Mouse (Mus musculus): ENCODE results near the gene Ttc21a.
A peak's percentile ranks its signal among the peaks of the same experiment; 100 is the strongest.

Ttc21a gene

DNA sequence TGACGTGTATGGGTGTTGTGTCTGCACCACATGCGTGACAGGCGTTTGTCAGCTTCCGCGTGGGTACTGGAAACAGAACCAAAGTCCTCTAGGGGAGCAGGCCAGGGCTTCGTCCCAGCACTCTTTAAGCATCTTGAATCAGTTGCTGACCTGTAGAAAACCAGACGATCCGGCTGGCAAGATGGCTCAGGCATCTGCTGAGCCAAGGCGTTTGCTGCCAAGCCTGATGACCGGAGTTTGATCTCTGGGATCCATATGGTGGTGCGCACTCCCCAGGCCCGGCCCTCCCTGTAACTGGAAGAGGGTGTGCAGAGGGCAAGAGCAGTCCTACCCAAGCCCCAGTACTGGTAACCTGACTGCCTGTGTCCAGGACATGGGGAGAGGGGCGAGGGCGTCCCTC lies 4.5 kb downstream of the Ttc21a start:
- DNase-seq = no peak

- no peak for DNase-seq
Observed at GRCm38 (mm10) chr9:119943326-119943725, 5.9 kb downstream of the Ttc21a start.

GRCm38 (mm10) chr9:119945173-119945900 lies 7.9 kb downstream of the Ttc21a start:
- no peak for DNase-seq

GRCm38 (mm10) chr9:119948804-119949203 lies 11.4 kb downstream of the Ttc21a start:
- no peak for DNase-seq

GRCm38 (mm10) chr9:119950434-119950833 lies 13.0 kb downstream of the Ttc21a start:
- no peak for DNase-seq

DNA sequence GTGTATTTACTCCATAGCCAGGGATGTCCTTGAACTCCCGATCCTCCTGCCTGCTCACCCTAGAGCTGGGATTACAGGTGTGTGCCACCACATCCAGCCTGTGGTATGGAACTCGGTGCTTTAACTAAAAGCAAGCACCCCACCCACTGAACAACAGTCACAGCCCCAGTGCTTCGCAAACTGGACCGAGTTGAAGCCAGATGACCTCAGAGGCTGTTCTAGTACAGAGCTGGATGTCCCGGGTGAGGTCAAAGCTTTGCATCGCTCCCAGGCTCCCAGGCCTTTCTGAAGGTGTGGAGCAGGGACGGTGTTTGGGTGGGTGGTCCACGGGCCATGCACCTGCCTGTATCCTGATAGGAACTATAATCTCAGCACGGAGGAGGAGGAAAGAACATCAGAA lies 14.0 kb downstream of the Ttc21a start:
- DNase-seq = no peak

DNA sequence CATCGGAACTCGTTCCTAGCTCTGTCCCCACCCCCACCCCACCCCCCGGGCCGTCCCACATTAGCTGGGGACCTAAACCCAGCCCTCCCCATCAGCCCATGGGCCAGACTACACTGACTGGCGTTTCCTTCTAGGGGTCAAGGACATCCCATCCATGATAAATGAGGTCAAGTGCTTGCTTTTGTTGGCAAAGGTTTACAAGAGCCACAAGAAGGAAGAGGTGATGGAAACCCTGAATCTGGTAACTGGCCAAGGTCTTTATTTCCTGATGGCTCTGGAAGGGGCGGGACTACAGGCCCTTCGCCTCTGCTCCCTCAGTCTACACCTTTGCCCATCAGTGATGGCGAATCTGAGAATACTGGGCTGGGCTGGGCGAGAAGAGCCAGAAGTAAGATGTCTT lies 21.4 kb downstream of the Ttc21a start:
- no peak for DNase-seq

DNA sequence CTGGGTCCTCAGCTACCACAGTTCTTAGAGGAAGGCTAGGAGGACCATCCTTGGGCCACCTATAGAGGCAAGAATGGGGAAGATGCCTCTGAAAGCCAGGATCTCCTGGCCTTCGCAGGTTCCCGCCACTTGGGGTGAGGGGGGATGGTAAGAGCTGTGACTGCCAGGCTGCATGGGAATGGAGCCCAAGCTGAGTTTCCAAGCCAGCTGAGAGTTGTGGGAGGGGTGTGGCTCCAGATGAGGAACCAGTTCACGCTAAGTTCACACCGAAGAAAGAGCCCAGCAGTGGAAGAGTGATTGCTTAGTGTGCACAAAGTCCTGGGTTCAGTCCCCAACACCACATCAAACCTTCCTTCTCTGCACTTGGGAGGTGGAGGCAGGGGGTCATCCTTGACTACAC lies 24.8 kb downstream of the Ttc21a start:
- DNase-seq = no peak

DNA sequence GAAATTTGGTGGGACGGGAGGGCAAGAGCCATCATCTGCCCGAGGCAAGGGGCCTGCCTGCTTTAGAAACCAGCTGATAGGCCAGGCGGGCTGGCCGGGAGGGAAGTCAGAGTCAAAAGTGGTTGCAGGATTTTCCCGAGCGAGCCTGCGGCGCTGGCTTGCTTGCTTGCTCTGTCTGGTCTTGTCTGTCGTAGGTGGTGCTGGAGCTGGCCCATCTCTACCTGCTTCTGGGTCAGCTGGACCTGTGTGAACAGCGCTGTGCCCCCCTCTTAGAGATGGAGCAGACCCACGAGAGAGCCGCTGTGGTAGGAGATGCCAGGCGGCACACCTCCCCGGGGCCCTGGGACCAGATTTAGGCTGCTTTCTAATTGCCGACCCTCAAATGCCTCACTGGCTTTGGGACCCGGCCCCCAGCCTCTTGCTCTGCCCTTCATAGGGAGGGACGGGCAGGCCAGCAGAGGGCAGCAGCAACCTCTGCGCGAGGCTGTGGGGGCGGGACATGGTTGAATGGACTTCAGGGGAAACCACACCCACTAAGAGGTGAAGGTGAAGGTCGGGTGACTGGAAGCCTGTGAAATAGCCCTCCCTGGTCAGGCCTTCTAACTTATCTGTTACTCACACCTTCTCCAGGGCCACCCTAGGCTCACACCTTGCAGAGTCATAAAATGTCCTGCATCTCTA lies 25.7 kb downstream of the Ttc21a start:
- peak; percentile 81 for DNase-seq

- DNase-seq = peak; percentile 60
Observed at GRCm38 (mm10) chr9:119964206-119964605, 26.8 kb downstream of the Ttc21a start.

DNA sequence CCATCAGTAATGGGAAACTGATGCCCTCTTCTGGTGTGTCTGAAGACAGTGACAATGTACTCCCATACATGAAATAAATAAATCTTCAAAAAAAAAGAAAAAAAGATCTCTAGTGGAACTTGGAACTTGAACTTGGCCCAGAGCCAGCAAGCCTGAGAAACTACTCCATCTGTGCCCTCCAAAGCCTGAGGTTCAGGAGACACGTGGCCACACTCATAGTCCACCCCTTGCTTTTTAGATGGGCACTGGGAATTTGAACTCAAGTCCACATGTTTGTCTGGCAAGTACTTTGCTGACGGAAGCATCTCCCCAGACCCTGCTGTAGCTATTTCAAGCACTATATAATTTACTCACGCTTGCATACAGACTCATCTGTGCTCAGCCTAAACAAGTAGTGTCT lies 27.8 kb downstream of the Ttc21a start:
- DNase-seq = peak; percentile 57

GRCm38 (mm10) chr9:119966221-119966910 lies 29.0 kb downstream of the Ttc21a start:
- no peak for DNase-seq

DNA sequence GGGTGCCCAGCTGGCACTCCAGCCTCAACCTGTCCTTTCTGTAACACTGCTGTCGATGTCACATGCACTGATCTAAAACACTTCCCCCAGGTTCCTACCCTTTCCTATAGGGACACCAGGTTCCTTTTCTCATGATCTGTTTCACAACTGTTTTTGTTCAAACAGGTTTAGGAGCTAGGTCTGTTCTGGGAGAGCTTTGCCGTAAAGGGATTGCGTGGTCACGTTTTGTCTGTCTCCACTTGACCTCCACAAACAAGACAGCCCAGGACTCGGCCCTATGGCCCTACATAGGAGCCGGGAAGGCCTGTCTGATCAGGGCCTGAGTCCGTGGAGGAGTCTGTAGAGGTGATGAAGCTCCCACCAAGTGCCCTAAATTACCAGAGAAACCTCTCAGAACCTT lies 32.4 kb downstream of the Ttc21a start:
- DNase-seq = no peak

DNA sequence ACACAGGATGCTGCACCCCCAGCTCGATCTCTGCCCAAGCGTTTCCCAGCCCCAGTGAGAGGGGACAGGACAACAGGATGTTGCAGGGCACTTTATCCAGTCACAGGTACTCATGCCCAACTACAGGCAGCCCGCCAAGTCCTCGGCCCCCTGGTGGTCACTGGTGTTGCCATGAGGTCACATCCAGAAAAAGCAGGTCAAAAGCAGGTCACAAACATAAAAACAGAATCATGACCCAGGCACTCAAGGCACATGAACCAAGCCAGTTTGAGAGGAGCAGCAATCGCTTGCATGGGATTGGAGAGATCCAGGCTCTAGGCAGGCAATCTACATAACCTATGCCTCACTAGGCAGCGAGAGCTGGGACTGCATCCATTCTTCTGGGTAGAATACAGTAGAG lies 32.8 kb downstream of the Ttc21a start:
- DNase-seq = peak; percentile 79

- DNase-seq = peak; percentile 67
Observed at GRCm38 (mm10) chr9:119970763-119971656, 33.6 kb downstream of the Ttc21a start.

DNA sequence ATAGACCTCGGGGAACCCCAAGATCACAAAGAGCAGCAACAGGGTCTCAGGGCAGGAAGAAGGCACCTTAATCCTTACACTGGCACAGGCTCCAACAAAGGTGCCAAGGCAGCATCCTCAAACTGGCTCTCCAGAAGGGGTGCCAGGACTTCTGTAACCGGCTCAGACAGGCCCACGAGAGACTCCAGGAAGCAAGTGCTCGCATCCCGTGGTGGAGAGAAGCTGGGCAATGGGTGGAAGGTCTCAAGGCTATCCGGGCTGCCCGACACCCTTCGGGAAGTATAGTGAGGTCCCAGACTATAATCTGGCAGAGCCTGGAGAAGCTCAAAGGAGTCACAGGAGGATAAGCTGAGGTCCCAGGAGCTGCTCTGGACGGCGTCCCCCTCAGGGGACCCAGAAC lies 34.8 kb downstream of the Ttc21a start:
- no peak for DNase-seq

GRCm38 (mm10) chr9:119972582-119972981 lies 35.2 kb downstream of the Ttc21a start:
- no peak for DNase-seq

GRCm38 (mm10) chr9:119973281-119973680 lies 35.9 kb downstream of the Ttc21a start:
- DNase-seq = no peak

- no peak for DNase-seq
Observed at GRCm38 (mm10) chr9:119973869-119974520, 36.6 kb downstream of the Ttc21a start.

GRCm38 (mm10) chr9:119974609-119975008 lies 37.2 kb downstream of the Ttc21a start:
- no peak for DNase-seq

GRCm38 (mm10) chr9:119975286-119975685 lies 37.9 kb downstream of the Ttc21a start:
- DNase-seq = peak; percentile 60
